Mouse (Mus musculus) bone marrow macrophage, adult 2 months (primary cell): ENCODE measurements at regions not wholly inside any gene's neighbourhood (a gene's known extent, or its start where the extent isn't known, plus 50 kb on each side); places are given as distances from the start of the nearest gene placed in this dataset.

Experiments
- H3K27ac ChIP-seq: 2 replicates; pipeline ENCODE4 v1.5.1; 2012; ENCODE audit warnings: low read depth, low read length; ENCODE audit not compliant: insufficient read depth
- H3K4me1 ChIP-seq: 2 replicates; pipeline ENCODE4 v1.6.1; 2012; ENCODE audit warnings: low read length; ENCODE audit not compliant: control insufficient read depth, insufficient read depth
- H3K4me3 ChIP-seq: 2 replicates; pipeline ENCODE4 v1.5.1; 2012; ENCODE audit warnings: mild to moderate bottlenecking, low read length, moderate library complexity; ENCODE audit not compliant: insufficient read depth
- CTCF ChIP-seq: IDR thresholded peaks from 2 replicates; pipeline ENCODE4 v1.5.1; 2012; ENCODE audit warnings: low read depth, mild to moderate bottlenecking, low read length, moderate library complexity
- POLR2A ChIP-seq: IDR thresholded peaks from 2 replicates; pipeline ENCODE4 v1.6.1; 2012; ENCODE audit warnings: mild to moderate bottlenecking, low read depth, low read length, borderline replicate concordance

GRCm38 (mm10) chr15:61210161-61210560 lies 287.3 kb upstream of the A1bg start:
- Histone ChIP-seq H3K27ac (no peak overlapping the region), H3K4me3 (no peak overlapping the region), H3K4me1 (no peaks in the 10 kb centered on the region)
- no peak for TF ChIP-seq POLR2A
- no peak for TF ChIP-seq CTCF

- H3K27ac ChIP-seq: no peak overlapping the region
- TF ChIP-seq CTCF: no peak
- no peak for TF ChIP-seq POLR2A
Measured at GRCm38 (mm10) chr15:61189981-61190380, 267.2 kb upstream of the A1bg start.

GRCm38 (mm10) chr15:61189481-61189880 lies 266.7 kb upstream of the A1bg start:
- H3K27ac ChIP-seq: no peak overlapping the region
- no peak for TF ChIP-seq POLR2A
- no peak for TF ChIP-seq CTCF
- no peak overlapping the region for H3K4me3 ChIP-seq
- H3K4me1 ChIP-seq: no peaks in the 10 kb centered on the region

More at GRCm38 (mm10) chr15:61189981-61190380, 267.2 kb upstream of the A1bg start:
- Histone ChIP-seq H3K4me1 (no peaks in the 10 kb centered on the region), H3K4me3 (no peak overlapping the region)

GRCm38 (mm10) chr15:61184597-61184963 lies 261.8 kb upstream of the A1bg start:
- no peak overlapping the region for H3K27ac ChIP-seq
- no peak for TF ChIP-seq CTCF
- TF ChIP-seq POLR2A: no peak
- H3K4me3 ChIP-seq: no peak overlapping the region
- no peaks in the 10 kb centered on the region for H3K4me1 ChIP-seq

- no peak overlapping the region for H3K4me3 ChIP-seq
- H3K27ac ChIP-seq: no peak overlapping the region
- no peak for TF ChIP-seq CTCF
- H3K4me1 ChIP-seq: no peaks in the 10 kb centered on the region
Measured at GRCm38 (mm10) chr15:61183751-61184596, 261.2 kb upstream of the A1bg start.

GRCm38 (mm10) chr15:61183291-61183690 lies 260.5 kb upstream of the A1bg start:
- Histone ChIP-seq H3K4me3 (no peak overlapping the region), H3K4me1 (no peaks in the 10 kb centered on the region), H3K27ac (no peak overlapping the region)
- TF ChIP-seq POLR2A (no peak), CTCF (no peak)

- TF ChIP-seq POLR2A (no peak), CTCF (no peak)
- Histone ChIP-seq H3K4me1 (no peaks in the 10 kb centered on the region), H3K27ac (no peak overlapping the region), H3K4me3 (no peak overlapping the region)
Measured at GRCm38 (mm10) chr15:61168842-61169416, 246.1 kb upstream of the A1bg start.

GRCm38 (mm10) chr15:61165050-61165449 lies 242.2 kb upstream of the A1bg start:
- no peaks in the 10 kb centered on the region for H3K4me1 ChIP-seq
- H3K4me3 ChIP-seq: no peak overlapping the region
- TF ChIP-seq POLR2A (no peak), CTCF (no peak)
- no peak overlapping the region for H3K27ac ChIP-seq

GRCm38 (mm10) chr15:61161397-61161796 lies 238.6 kb upstream of the A1bg start:
- H3K4me3 ChIP-seq: no peak overlapping the region
- TF ChIP-seq CTCF (no peak), POLR2A (no peak)
- no peak overlapping the region for H3K27ac ChIP-seq
- no peaks in the 10 kb centered on the region for H3K4me1 ChIP-seq

- no peak overlapping the region for H3K4me3 ChIP-seq
- no peak overlapping the region for H3K27ac ChIP-seq
- no peaks in the 10 kb centered on the region for H3K4me1 ChIP-seq
- TF ChIP-seq POLR2A (no peak), CTCF (no peak)
Measured at GRCm38 (mm10) chr15:61160666-61161065, 237.9 kb upstream of the A1bg start.

- H3K4me3 ChIP-seq: no peak overlapping the region
- H3K4me1 ChIP-seq: no peaks in the 10 kb centered on the region
- TF ChIP-seq CTCF (no peak), POLR2A (no peak)
- no peak overlapping the region for H3K27ac ChIP-seq
Measured at GRCm38 (mm10) chr15:61159552-61159951, 236.7 kb upstream of the A1bg start.
